Mouse (Mus musculus) megakaryocyte progenitor cell, adult 5-6 weeks (primary cell): Measurements from ENCODE around the gene Cpeb3. TPM values are rescaled to one million over a fixed set of nuclear protein-coding genes. Genes with fewer than 3 reads are reported as not detected.

Experiments used
- ATAC-seq: replicated peaks from 2 replicates; pipeline ENCODE4 v1.8.0; 2016; ENCODE audit warnings: mild to moderate bottlenecking, moderate TSS enrichment, inconsistent platforms; ENCODE audit not compliant: poor library complexity
- total RNA-seq, 2 experiments: library from RNA; stranded (forward) in 1 of 2; stranded (reverse) in 1 of 2; fragments of 157-497, 149-512 nt in 1 of 2; fragments of 200-1000 nt in 1 of 2; gene quantifications; 2 replicates each; pipeline versions ENCODE4 v1.2.3 to v1.2.4; 2015 to 2017

Gene Cpeb3
- total RNA-seq (2015) = 0.34 and 0.49 TPM in 2 replicates
- 0.12 and 0.27 TPM in 2 replicates for total RNA-seq (2017)

DNA sequence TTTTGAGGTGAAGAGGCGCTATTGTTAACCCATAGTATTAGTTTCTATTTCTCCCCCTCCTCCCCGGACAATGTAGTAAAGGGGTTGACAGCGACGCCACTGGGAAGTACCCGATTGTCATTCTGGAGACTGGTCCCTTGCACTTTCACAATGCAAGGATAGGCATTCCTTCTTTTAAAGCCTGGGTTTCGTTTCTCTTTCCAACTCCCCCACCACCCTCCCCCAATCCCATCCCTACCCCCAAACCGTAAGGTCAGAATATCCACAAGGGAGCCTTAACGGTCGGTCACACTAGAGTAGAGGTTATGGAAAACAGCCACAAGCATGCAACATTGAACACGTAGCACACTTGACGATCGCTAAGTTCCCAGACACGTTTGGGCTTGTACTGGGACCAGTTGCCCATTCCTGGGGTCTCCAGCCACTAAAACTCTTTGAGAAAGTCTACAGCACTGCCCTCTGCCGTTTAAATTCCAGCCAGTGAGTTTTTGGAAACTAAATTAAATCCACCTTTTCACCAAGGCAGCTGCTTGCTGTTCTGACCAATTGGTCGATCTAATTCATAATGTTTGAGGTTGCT lies at the start of gene Cpeb3:
Gene Cpeb3, minus strand, starts transcription at position 426 of the 580 bp plus-strand sequence.
- 0 out of 2 replicates have a peak, but pooled peaks have one; percentile 7 for ATAC-seq

DNA sequence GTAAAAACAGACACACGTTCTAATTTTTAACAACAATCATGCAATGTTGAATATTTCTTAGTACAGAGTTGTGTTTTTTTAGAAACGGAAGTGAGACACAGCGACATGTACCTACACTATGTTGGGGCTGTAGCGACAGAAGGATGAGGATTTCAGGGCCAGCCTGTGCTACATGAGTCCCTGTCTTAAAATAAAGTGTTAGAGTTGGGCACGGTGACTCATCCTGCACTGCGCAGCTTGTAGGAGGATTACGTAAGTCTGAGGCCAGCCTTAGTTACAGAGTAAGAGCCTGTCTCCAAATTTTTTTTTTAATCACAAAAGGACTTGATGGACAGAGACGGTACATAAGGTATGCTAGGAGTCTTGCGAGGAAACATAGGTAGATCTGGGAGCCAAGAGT lies 46.9 kb upstream of the Cpeb3 start:
- ATAC-seq = 0 out of 2 replicates have a peak, but pooled peaks have one; percentile 29

DNA sequence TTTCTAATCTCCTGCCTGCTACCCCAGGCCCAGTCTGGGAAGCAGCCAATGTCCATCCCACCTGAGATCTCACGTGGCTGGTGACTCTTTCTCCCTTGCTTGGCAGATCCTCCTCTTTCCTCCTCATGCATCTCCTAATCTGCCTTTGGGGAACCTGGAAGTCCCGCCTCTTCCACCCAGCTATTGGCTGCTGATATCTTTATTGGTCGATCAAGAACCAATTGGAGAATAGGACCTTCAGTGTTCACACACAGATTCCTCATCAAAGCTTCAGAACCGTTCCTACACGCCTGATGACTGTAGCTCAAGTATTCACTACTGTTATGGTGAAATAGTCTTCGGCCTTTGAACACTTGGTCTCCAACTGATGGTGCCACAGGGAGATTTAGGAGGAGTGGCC lies 43.7 kb upstream of the Cpeb3 start:
- peak; percentile 38; the same call in 1 of the 2 replicates for ATAC-seq

DNA sequence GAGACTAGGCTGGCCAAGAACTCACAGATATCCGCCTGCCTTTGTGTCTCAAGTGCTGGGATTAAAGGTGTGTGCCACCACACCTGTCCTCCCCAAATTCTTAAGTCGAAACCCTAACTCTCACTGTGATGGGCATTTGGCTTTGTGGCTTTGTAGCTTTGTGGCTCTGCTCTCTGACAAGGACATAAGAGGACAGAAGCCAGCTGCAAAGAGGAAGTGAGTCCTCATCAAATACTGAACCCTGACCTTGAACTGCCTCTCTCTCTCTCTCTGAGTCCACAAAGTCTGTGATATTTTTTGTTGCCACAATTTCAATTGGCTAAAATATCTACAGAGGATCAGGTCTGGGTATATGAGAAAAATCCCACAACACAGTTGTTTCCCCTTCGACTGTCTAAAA lies 39.8 kb upstream of the Cpeb3 start:
- ATAC-seq = no peak; the same call in 1 of the 2 replicates

DNA sequence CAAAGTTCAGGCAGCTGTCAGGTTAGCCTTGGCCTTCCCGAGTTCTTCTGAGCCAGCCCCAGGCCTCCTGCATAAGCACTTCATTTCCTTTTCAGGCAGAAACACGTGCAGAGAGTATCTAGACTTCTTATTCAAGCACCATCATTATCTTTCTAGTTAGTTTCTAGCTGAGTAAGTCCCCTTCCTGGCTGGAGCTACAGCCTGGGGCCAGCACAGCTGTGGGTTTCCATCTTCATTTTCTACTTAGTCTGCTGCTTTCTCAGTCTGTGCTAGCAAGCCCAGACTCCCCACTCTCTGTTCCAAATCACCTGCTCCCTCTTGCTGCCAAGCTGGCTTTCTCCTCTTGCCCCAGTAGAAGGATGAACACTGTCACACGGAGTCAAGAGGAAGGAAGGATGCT lies 38.5 kb upstream of the Cpeb3 start:
- ATAC-seq = no peak

DNA sequence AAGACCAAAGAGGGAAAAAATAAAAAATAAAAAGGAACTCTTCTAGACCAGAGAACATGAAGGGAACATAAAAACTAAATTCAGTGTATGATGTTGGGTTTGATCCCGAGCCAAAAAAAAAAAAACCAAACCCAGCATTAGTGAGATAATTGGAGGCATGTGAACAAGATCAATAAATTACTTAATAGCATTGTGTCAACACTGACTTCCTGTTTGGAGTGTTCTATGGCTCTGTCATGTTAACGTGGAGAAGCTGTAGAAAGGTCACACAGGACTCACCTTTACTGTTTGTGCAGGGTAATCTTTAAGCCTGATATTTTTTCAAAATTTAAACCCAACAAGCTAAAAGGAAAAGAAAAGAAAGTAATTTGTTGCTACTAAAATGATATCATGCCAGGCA lies 34.3 kb upstream of the Cpeb3 start:
- ATAC-seq = no peak

DNA sequence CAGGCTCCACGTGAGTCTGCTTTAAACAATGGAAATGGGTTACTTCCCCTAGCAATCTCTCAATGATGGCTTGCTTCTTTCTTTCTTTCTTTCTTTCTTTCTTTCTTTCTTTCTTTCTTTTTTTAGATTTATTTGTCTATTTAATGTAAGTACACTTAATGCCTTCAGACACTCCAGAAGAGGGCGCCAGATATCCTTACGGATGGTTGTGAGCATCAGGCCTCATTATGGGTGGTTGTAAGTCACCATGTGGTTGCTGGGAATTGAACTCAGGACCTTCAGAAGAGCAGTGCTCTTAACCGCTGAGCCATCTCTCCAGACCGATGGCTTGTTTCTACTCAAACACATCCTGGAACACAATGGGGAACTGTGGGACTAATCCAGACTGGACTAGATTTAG lies 32.8 kb upstream of the Cpeb3 start:
- ATAC-seq = no peak

DNA sequence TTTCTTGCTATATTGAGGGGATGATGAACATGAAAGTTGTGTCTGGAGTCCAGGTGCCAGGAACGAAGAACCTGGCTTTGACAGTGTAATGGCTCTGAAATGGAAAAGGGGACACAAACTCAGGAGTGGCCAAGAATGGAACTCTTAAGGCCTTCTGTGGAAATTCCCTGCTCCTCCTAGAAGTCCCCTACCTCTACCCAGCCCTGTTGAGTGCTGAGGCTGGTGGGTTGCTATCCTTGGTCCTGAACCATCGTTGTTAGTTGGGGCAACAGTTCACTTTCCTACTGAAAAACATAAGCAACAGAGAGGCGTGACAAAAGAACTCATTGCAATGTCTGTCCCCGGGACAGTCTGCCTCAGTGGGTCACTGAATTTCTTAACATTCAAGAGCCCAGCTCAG lies 30.7 kb upstream of the Cpeb3 start:
- ATAC-seq = peak; percentile 38

DNA sequence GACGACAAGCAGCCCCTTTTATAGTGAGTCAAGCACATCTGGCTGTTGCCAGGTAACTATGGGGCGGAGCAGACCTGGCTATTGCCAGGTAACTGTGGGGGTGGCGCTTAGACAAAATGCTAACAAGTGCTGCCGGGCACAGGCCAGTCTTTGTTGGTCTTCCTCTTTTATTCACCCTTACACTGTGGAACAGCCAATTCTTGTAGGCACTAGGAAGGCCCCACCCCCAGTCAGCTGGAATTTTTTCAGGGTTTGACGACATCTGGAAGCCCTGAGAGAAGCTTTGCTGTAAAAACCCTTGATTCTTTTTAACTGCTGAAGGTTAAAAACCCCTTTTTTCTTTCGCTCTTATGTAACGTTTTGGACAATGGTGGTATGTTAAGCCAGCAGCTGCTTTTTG lies 30.2 kb upstream of the Cpeb3 start:
- ATAC-seq = no peak

DNA sequence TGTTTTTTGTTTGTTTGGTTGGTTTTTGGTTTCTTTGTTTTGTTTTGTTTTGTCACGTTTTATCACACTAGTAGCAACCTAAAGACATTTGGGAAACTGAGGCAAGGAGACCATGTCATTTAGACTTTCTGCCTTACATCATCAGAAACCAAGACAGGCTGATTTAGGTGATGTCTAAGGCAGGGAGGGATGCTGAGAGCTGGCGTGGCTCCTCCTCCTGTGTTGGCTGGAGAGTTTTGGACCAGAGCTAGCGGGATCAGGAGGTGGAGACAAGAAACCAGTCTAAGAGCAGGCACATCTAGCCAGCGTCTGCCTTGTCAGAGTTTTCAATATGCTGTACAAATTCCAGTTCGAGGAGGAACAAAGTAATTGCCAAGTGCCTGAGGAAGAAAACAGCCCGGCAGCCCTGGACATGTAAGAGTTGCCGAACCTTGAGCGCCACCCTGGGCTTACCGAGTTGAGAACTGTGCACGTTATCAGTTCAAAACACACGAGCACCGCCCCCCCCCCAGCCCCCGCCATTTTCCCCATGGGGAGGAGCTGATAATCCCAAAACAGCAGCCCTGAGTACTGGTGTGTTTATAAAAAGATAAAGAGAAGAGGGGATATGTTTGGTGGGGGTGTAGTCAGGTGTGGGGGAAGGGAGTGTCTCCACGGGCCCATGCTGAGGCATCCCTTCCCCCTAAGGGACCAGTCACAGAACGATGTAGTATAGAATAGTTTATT lies 29.5 kb upstream of the Cpeb3 start:
- ATAC-seq = peak; percentile 76

DNA sequence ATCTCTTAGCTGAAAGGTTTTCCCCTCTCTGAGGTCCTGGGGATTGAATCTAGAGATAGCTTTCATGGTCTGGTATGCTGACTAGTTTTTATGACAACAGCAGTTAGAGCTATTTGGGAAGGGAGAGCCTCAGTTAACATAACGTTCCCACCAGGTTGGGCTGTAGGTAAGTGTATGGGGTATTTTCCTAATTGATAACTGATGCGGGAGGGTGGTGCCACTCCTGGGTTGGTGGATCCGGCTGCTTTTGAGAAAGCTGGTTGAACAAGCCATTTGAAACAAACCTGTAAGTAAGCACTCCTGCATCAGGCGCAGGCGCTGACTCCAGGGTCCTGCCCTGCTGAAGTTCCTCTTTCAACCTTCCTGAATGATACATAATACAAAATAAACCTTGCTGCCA lies 28.9 kb upstream of the Cpeb3 start:
- no peak for ATAC-seq

DNA sequence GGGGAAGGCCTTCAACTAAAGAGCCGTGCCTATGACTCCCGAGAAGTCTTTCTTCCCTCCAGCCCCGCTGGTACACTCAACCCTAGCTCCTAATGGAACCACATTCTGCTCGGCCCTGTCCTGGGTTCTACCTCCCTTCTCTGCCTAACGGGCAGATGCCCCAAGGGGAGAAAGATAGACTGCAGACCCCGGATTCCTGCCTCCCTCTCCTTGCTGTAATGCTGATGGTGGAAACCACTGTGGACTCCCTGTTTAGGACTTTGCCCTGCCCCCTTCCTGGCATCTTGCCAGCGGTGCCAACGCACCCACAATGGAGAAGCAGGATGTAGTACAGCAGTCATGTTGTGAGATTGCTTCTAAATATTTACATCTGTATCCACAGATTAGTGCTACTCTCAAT lies 27.4 kb upstream of the Cpeb3 start:
- ATAC-seq = no peak

DNA sequence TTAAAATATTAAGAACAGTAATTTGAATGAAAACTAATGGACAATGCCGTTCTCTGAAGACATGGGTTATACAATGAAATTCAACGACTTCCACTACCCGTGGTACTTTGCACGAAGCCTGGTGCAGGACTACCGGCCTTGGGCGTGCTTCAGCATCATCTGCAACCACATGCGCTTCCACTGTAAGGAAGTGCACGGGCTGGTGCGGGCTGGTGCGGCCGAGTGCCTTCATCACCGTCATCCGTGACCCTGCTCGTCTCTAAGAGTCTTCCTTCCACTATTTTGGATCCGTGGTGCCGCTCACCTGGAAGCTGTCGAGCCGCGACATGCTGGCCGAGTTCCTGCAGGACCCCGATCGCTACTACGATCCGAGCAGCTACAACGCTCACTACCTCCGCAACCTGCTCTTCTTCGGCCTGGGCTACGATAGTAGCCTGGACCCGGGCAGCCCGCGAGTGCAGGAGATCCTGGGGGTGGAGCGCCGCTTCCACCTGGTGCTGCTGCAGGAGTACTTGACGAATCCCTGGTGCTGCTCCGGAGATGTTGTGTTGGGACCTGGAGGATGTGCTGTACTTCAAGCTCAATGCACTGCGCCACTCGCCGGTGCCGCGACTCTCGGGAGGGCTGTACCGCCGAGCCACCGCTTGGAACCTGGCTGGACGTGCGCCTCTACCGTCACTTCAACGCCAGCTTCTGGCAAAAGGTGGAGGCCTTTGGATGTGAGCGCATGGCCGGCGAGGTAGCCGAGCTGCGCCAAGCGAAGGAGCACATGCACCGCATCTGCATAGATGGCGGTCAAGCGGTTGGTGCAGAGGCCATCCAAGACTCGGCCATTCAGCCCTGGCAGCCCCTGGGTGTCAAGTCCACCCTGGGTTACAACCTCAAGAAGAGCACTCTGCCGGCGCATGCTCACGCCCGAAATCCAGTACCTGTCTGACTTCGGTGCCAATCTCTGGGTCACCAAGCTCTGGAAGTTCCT lies 25.4 kb upstream of the Cpeb3 start:
- ATAC-seq = no peak

DNA sequence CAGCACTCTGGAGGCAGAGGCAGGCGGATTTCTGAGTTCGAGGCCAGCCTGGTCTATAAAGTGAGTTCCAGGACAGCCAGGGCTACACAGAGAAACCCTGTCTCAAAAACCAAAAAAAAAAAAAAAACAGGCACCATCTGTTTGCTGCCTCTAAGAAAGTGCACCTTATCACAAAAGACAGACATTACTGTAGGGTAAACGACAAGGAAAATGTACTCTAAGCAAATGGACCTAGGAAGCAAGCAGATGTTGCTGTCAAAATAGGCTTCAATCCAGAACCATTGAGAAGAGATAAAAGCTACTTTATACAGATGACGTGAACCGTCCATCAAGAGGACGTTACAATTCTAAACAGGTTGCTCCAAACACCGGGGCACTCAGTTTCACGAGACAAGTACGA lies 24.2 kb upstream of the Cpeb3 start:
- peak; percentile 81 for ATAC-seq

DNA sequence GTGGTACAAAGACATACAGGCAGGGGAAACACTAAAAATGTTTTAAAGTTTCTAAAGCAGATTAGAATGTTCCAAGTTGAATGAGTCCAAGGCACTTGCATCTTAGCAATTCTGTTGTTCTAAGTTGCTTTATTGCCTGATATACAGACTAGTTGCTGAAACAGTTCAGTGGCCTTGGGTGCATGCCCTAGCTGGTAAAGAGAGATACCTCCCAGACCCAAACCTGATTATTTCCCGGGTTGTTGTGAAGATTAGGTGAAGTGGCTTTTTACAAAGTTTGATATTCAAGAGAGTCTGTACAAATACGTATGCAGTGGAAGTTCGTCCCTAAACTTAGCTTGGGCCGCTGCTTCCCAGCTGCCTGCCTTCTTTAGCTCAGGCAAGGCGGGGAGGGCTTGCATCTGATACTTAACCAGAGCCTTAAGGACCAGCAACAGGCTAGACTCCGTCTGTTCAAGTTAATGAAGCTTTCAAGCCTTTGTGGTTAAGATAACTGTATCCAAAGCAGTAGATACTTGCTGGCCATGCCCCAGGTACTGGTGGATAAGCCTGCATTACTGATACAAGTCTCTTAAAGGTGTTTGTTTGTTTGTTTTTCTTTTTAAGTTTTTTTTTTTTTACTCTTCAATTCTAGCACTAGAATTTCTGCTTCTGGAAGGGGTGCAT lies 16.9 kb upstream of the Cpeb3 start:
- ATAC-seq = peak; percentile 72

DNA sequence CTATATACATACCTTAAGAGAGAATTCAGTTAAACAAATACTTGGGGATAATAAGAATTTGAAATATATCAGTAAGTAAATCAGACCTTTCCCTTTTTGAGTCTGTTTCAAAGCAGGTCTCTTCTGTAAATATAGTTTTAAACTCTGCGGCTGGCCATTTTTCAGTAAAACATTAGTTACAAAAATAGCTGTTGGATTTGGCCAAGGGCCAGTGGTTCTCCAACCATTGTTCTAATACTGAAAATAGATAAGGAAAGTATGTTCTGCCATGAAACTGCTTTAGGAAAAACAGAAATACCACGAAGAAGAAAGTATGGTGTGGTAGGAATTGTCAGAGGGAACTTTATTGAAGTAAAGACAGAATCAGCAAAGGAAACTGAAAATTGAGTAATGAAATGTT lies 6.3 kb upstream of the Cpeb3 start:
- ATAC-seq = no peak

DNA sequence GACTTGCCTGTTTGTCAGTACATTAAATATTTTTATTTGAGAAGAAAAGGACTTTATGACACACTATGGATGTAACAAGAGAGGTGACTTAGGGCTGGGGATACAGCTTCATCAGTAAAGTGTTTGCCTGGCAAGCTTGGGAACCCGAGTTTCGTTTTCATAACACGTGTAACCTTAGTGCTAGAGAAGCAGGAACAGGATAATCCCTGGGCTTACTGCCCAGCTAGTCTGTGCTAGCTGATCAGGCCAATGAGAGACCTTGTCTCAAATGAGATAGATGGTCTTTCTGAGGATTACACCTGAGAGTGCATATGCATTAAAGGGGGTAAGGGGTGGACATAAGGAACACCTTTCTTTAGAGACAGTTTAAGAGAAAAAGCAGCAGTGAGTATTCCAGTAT lies 3.0 kb upstream of the Cpeb3 start:
- ATAC-seq = no peak

DNA sequence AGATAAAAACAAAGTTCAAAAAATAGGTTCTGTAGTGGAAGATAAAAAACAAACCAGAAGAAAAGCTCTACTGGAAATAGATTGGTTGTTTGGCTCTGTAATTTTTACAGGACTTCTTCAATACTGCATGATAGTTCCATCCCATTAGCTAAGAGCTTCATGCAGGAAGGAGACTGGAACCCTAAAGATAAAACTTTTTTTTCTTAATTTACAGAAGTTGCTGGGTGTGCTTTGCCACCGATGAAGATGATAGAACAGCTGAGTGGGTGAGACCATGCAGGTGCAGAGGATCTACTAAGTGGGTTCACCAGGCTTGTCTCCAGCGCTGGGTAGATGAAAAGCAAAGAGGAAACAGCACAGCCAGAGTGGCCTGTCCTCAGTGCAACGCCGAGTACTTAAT lies 2.1 kb upstream of the Cpeb3 start:
- ATAC-seq = peak; percentile 38

DNA sequence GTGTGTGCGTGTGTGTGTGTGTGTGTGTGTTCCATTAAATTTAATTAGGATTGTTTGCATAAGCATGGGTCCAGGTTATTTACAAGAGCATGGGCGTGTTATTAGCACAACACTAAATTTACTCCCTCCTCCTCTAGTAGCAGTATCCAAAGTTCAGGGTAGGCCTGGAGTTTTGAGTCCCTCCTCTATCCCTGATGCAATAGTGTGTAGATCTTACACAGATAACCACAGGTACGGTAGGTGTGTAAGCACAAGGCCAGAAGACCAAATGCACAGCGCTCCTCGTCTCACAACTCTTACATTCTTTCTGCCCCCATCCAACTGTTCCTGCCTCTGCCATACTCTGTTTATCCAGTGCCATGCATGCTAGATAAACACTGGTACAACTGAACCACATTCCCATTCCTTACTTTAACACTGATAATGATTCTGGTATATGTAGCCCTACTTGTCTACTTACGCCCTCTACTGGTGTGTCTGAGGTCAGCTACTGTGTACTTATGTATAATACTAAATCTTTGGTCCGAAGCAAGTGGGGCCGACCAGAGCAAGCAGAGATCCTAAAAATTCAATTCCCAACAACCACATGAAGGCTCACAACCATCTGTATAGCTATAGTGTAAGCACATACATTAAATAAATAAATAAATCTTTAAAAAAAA lies 1.2 kb upstream of the Cpeb3 start:
- ATAC-seq = no peak

DNA sequence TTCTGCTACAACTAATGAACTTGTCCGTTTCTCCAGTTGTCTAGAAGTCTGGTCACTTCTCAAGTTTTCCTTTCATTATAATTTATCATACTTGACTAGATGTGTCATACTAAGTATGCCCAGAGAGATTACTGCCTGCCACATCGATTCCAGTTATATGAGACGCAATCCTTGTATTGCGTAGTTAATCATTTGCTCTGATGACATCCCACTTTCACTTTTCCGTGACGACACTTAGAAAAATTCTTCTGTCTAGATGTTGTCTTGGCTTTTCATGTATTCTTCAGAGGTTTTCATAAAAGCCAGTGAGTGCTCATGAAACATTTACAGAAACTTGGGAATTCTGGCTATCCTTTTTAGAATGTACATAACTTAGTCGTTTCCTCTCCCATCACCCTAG lies 585 bp upstream of the Cpeb3 start:
- no peak for ATAC-seq
